Mouse (Mus musculus): Measurements from ENCODE around the gene Evx2.

Gene Evx2

DNA sequence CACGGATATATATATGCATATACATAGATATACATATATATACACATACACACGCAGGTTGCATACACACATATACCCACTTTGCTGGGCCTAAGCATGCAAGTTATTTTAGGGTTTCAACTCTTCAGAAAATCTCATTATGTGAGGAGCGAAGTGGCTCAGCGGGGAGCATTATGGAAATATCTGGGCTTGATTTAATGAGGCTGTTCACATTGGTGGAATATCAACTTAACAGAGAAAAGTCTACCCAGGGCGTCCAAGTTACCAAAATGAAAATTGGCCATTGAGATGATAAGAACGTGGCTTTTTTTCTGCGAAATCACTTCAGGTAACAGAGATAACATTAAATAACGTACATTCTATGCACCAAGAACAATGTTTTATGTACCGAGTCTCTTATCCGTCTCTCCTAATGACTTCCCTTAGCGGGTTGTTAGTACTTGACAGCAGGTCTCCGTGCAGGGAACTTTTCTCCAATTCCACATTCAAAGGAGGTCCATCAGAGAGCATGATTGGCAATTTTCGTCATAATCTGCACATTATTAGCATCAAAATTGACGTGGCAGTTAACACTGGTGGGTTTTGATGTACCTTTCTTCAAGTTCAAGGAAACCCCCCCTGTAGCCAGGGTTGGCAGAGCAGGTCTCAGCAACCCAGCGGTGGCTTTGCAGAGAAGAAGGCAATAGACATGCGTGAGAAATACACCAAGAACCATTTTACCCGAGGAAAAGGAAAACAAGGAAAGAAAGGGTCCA, 5.4 kb downstream of the Evx2 start:
- no peak for TF ChIP-seq GATA4 (IDR thresholded peaks at IDR 0.05; ENCODE audit: insufficient replicate concordance, low read length)

DNA sequence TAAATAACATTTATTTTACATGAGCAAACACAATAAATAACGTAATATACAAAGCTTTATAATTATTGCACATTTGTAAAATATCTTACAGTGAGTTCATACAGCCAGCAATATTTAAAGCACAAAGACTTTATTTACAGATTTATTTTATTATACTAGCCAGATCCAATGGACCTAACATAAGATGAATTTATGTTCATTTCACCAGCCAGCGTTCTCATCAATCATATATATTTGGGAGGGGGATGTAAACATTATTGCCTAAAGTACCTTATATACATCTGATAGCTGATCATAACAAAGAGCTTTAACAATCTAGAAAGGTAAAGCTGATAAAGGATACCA, 6.4 kb downstream of the Evx2 start:
- no peak for TF ChIP-seq GATA4 (IDR thresholded peaks at IDR 0.05; ENCODE audit: insufficient replicate concordance, low read length)

DNA sequence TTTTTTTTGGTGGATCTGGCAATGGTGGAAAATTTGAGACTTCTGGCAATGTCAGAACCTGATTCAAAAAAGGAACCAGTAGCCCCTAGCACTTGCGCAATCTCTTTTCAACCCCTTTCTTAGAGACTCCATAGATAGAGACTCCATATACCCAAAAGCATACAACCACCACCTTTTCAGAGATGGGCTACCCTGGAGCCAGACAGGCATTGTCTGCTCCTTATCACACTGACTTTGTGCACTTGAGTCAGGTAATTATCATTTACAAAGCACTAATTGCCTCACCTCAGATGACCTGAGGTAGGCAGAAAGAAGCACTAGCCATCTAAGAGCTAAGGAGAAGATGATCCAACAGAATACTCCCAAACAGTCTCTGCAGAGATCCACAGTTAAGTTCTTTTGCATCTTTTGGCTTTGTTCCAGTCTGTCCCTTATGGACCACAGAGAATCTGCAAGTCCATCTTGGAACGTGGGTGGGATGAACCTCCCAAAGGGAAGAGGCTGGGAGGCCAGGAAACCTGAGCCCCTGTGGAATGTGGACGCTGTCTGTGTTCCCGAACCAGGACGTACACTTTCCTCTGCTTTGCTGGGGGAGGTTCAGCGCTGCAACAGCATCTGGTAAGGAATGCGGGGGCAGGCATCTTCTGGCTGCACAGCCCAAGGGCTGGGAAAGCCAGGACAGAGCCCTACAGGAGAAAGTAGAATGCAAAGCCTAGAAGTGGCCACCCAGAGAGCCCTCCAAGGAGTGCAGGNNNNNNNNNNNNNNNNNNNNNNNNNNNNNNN, 12.1 kb downstream of the Evx2 start:
- no peak for TF ChIP-seq GATA4 (IDR thresholded peaks at IDR 0.05; ENCODE audit: insufficient replicate concordance, low read length)

DNA sequence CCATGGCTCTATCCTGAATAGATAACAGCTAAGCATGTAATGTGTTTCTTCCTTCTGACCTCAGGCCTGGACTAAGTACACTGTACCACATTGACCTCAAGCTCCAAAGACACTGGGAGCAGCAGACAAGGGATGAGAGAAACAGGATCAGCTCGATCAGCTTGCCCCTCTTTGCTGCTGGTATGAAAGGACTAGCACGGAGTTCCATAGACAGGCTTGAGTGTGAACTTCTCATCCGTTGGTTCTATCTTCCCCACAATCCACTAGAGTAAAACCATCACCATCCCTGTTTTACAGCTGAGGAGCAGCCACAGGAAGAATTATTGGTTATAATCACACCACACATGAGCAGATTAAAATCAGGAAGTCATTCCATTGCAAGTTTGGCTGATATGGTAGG, 13.7 kb downstream of the Evx2 start:
- no peak for TF ChIP-seq GATA4 (IDR thresholded peaks at IDR 0.05; ENCODE audit: insufficient replicate concordance, low read length)

DNA sequence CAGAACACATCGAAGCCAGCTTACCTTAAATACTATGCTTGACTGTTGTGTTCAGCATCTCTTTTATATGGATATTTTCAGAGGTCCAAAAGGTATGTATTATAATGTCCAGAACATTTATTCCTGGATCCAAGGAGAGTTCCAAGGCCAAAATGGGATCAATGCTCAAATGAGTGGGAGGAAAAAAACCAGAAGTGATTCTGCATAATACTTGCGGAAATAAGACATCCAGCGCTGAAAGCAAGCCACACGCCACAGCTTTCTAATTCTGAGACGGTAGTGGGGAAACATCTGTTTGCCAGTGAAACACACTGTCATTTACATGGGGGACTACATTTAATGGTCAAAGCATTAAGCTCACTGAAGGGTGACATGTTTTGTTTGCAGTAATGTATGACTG, 16.9 kb downstream of the Evx2 start:
- no peak for TF ChIP-seq GATA4 (IDR thresholded peaks at IDR 0.05; ENCODE audit: insufficient replicate concordance, low read length)

DNA sequence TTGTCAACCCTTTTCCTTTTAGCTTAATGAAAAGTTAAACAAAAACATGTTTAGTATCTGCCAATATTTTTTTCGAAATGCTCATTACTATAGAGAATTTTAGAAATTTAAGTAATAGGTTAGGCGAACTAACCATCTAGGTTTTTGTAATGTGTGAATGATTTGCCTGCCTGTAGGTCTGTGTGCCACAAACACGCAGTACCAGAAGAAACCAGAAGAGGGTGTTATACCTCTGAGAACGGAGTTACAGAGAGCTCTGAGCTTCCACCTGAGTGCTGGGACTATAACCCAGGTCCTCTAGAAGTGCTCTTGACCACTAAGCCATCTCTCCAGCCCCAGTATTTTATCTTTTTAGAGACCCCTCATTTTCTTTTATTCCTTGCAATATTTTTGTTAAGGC, 23.9 kb downstream of the Evx2 start:
- no peak for TF ChIP-seq GATA4 (IDR thresholded peaks at IDR 0.05; ENCODE audit: insufficient replicate concordance, low read length)

DNA sequence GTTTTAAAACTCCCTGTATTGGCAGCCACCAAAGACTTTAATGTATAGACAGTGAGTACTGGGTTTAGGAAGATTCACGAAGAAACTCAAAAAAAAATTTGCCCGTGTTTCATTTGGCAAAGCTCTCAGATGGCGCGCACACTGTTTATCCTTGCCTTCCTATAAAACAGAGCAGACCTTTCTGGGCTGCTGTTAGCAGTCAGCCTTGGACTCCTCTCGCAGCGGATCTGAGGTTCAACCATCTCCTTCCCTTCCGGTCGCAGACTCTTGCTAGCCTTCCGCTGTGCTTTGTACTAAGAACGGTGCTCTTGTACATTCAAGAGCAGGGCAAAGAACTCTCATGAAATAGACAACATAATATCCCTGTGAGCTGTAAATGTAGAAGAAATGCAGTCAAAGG, 39.0 kb downstream of the Evx2 start:
- no peak for TF ChIP-seq GATA4 (IDR thresholded peaks at IDR 0.05; ENCODE audit: insufficient replicate concordance, low read length)

DNA sequence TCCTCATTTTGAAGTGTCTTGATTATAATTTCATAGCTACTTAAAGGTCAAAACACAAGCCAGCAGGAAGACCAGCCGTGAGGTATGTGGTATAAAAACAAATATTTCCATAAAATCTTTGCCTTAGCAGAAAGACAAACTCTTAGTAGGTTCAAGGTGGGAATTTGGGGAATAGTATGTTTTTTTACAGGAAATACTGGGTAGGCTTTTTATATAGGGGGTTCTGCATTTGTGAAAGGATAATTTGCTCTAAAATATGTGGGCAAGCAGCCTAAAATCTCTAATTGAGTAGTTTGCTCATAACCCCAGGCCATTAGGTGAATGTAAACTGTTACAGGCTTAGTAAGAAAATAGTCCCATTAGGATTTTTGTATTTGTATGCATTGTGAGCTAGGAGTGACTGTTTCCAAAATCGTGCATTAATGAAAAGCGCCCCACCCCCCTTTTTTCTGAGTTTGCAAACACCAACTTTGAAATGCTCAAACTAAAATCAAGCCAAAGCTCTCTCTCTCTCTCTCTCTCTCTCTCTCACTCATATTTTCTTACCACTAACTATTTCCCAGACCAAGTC, 39.6 kb downstream of the Evx2 start:
- no peak for TF ChIP-seq GATA4 (IDR thresholded peaks at IDR 0.05; ENCODE audit: insufficient replicate concordance, low read length)

DNA sequence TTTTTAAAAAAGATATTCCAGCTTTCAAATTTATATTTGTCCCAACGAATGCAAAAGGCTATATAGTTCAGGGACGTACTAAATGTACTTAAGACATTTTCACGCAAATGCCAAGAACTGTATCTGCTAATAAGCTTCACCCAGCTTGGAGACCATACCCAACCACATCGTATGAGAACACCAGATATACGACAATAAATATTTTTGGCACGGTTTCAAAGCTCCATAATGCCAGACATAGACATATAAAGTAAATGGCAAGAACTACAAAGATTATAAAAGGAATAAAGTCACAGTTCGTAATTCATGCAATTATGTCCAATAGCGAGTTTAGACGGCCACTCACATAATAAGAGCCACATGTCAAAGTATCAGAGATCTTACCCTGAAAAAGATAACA, 41.7 kb downstream of the Evx2 start:
- TF ChIP-seq GATA4 (IDR thresholded peaks at IDR 0.05; ENCODE audit: insufficient replicate concordance, low read length): no peak

DNA sequence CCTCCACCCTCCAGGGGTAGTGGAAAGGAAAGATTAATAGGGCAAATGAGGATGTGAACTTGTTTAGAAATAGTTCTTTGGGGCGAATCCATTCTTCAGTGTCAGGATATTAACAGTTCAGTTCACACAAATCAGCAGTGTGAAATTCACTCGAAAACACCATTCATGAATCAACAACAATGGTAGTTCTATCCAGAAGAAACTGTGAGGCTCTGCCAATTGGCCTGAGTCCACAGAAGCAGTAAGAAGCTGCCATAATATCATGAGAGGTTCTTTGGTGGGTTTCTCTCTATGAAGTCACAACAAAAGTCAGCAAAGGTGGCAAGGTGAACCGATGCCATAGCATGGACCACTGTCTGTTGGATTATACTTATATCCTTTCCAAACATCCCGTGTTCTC, 48.0 kb downstream of the Evx2 start:
- no peak for TF ChIP-seq GATA4 (IDR thresholded peaks at IDR 0.05; ENCODE audit: insufficient replicate concordance, low read length)

DNA sequence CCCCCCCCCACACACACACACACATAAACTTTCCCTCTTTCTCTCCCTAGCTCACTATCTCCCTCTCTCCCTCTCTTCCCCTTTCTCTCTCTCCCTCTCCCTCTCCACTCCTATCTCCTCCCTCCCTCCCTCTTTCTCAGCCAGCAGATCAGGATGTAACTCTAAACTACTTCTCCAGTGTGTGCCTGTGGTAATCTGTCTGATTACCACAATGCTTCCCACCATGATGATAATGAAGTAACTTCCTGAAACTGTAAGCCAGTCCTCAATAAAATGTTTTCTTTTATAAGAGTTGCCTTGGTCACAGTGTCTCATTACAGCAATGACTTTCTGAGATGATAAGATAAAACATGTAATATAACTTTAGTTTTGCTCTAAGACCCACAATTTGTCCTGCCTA, 50.0 kb downstream of the Evx2 start:
- no peak for TF ChIP-seq GATA4 (IDR thresholded peaks at IDR 0.05; ENCODE audit: insufficient replicate concordance, low read length)

DNA sequence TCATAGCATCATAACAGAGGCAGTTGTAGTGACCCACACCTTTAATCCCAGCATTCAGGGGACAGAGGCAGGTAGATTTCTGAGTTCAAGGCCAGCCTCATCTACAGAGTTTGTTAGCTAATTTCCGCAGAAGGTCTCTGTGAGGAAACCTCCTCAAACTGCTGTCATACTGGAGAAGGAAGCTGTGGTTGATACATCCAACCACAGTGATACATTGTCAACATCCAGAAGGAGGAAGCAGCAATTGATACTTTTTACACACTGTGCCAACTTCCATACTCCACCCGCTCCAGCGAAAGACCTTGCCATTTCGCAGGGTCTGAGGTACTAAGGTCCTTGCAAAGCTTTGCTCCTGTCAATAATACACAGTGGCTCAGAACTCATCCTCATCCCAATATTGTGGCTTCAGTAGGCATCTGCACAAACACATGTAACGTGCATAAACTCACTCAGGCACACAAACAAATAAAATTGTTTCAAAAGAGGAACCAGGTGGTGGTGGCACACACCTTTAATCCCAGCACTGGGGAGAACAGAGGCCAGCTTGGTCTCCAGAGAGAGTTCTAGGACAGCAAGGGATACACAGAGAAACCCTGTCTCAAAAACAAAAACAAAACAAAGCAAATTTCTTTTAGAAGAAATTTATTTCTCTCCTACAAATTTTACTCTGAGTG, 53.1 kb downstream of the Evx2 start:
- TF ChIP-seq GATA4 (IDR thresholded peaks at IDR 0.05; ENCODE audit: insufficient replicate concordance, low read length): no peak

DNA sequence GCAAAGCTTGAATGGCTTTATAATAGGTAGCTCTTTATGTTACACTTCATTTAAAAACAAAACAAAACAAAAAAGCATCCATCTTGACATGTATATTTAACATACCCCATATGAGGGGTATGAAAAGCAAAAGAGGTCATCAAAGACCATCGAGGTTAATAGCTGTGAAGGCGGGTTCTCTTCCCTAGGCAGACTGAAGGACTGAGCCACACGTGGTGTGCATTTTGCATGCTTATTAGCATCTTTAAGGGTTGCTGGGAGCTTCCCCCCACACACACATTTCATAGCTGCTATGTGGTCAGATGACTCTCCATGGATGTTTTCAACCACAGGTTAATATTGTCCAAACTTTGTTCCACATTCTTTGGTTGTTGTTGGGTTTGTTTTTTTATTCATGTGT, 55.3 kb downstream of the Evx2 start:
- TF ChIP-seq GATA4 (IDR thresholded peaks at IDR 0.05; ENCODE audit: insufficient replicate concordance, low read length): no peak
